Mouse (Mus musculus): ENCODE data around the gene Rhbdd3.

DNA sequence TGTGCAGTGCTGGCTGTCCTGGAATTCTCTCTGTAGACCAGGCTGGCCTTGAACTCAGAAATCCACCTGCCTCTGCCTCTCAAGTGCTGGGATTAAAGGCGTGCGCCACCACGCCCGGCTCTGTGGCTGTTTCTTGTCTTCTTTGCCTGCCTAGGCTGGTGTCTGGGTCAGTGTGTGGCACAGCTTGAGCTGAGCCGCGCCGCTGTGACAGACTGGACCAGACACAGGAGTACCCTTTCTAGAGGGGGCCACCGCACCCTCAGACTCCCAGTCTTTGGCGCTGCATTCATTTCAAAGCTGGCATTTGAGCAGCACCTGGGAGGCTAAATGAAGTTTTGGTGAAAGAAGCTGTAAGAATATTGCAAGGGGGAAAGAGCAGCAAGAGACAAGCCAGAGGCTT, 39.9 kb upstream of the Rhbdd3 start:
- TF ChIP-seq CTCF (IDR thresholded peaks at IDR 0.05) = no peak
- no peak for TF ChIP-seq POLR2A (IDR thresholded peaks at IDR 0.05; ENCODE audit: insufficient read depth, low read depth, low read length)
- no peak for TF ChIP-seq EP300 (IDR thresholded peaks at IDR 0.05; ENCODE audit: insufficient read depth, low read depth, low read length)

Measured in heart, adult 2 months (tissue).